Mouse (Mus musculus) CH12.LX (cell line): ENCODE data around the gene Emilin3. TPM values are rescaled to one million over a fixed set of nuclear protein-coding genes. Genes with fewer than 3 reads are reported as not detected.
A peak's percentile ranks its signal among the peaks of the same experiment; 100 is the strongest.

Source experiments
- DNase-seq: peaks from one replicate; pipeline ENCODE4 v3.0.0-alpha.2; 2013; ENCODE audit errors: extremely low read depth
- H3K27ac ChIP-seq: 2 replicates; pipeline ENCODE4 v1.5.1; 2012; ENCODE audit warnings: low read depth, mild to moderate bottlenecking, control low read depth, moderate library complexity; ENCODE audit not compliant: insufficient read depth
- H3K27me3 ChIP-seq: replicated peaks from 2 replicates; pipeline ENCODE3; 2012; ENCODE audit warnings: inconsistent platforms
- H3K36me3 ChIP-seq, 2 experiments: replicated peaks in 1 of 2; 2 replicates each; pipeline versions ENCODE3 to v1.6.1; 2012; ENCODE audit warnings: inconsistent platforms in 1 of 2, low read length in 1 of 2, mild to moderate bottlenecking in 1 of 2, mixed read lengths in 1 of 2, moderate library complexity in 1 of 2; ENCODE audit not compliant: control insufficient read depth in 1 of 2, insufficient read depth in 1 of 2
- H3K4me1 ChIP-seq, 2 experiments: 2 replicates each; pipeline ENCODE4 v1.6.1; 2012; ENCODE audit warnings: inconsistent platforms in 1 of 2, moderate library complexity in 1 of 2; ENCODE audit not compliant: insufficient read depth in 2 of 2, control insufficient read depth in 1 of 2
- H3K4me2 ChIP-seq: 2 replicates; pipeline ENCODE4 v1.6.1; 2012; ENCODE audit warnings: low read depth, mild to moderate bottlenecking, control low read depth; ENCODE audit not compliant: poor library complexity, insufficient read depth, severe bottlenecking
- H3K4me3 ChIP-seq, 3 experiments: fragments of 150-350 bp in 1 of 3; sonication (generic) in 1 of 3; replicated peaks in 1 of 3; 2 replicates each; pipeline versions ENCODE3 to v1.5.1; 2011 to 2012; ENCODE audit warnings: low read depth in 2 of 3, low read length in 2 of 3, mild to moderate bottlenecking in 2 of 3, moderate library complexity in 2 of 3, control low read depth in 1 of 3, improper control_type of control experiment in 1 of 3, inconsistent platforms in 1 of 3, mixed read lengths in 1 of 3; ENCODE audit not compliant: poor library complexity in 1 of 3
- H3K79me2 ChIP-seq: replicated peaks from 2 replicates; pipeline ENCODE4 v1.6.1; 2012; ENCODE audit warnings: mild to moderate bottlenecking, moderate library complexity; ENCODE audit not compliant: control insufficient read depth, poor library complexity, insufficient read depth, severe bottlenecking; ENCODE audit errors: extremely low read depth
- H3K9ac ChIP-seq: 2 replicates; pipeline ENCODE4 v1.6.1; 2012; ENCODE audit warnings: low read depth, mild to moderate bottlenecking, control low read depth, moderate library complexity; ENCODE audit not compliant: insufficient read depth
- H3K9me3 ChIP-seq: replicated peaks from 2 replicates; pipeline ENCODE3; 2012; ENCODE audit warnings: low read length, inconsistent platforms, mixed read lengths
- CHD1 ChIP-seq: IDR thresholded peaks from 2 replicates; pipeline ENCODE4 v1.6.1; 2012; ENCODE audit warnings: low read depth, low read length, improper control_type of control experiment, inconsistent platforms
- CTCF ChIP-seq, 2 experiments: IDR thresholded peaks in 1 of 2; conservative IDR thresholded peaks in 1 of 2; 2 replicates each; pipeline ENCODE4 v1.5.1; 2011 to 2012; ENCODE audit warnings: low read depth in 2 of 2, low read length in 2 of 2, improper control_type of control experiment in 1 of 2, inconsistent platforms in 1 of 2, mild to moderate bottlenecking in 1 of 2, moderate library complexity in 1 of 2
- ELF1 ChIP-seq: IDR thresholded peaks from 2 replicates; pipeline ENCODE4 v1.6.1; 2014; ENCODE audit warnings: low read depth, mild to moderate bottlenecking, inconsistent platforms, low read length, improper control_type of control experiment
- ETS1 ChIP-seq: conservative IDR thresholded peaks from 2 replicates; pipeline ENCODE4 v1.6.1; 2012; ENCODE audit warnings: low read depth, mild to moderate bottlenecking, inconsistent platforms, low read length, improper control_type of control experiment, moderate library complexity
- GABPA ChIP-seq: IDR thresholded peaks from 2 replicates; pipeline ENCODE4 v1.6.1; 2012; ENCODE audit warnings: low read depth, low read length, improper control_type of control experiment, inconsistent platforms; ENCODE audit not compliant: insufficient replicate concordance
- JUN ChIP-seq: IDR thresholded peaks from 2 replicates; pipeline ENCODE4 v1.6.1; 2011; ENCODE audit warnings: low read depth, mild to moderate bottlenecking, low read length, improper control_type of control experiment, moderate library complexity; ENCODE audit not compliant: insufficient read depth
- KAT2A ChIP-seq: IDR thresholded peaks from 2 replicates; pipeline ENCODE4 v1.6.1; 2012; ENCODE audit warnings: low read length, improper control_type of control experiment, inconsistent platforms; ENCODE audit not compliant: insufficient replicate concordance
- MAFK ChIP-seq: IDR thresholded peaks from 2 replicates; pipeline ENCODE4 v1.6.1; 2011; ENCODE audit warnings: low read length, improper control_type of control experiment; ENCODE audit not compliant: insufficient replicate concordance
- MEF2A ChIP-seq: IDR thresholded peaks from 2 replicates; pipeline ENCODE4 v1.6.1; 2014; ENCODE audit warnings: low read depth, mild to moderate bottlenecking, inconsistent platforms, low read length, improper control_type of control experiment, borderline replicate concordance
- MYC ChIP-seq: IDR thresholded peaks from 2 replicates; pipeline ENCODE4 v1.6.1; 2011; ENCODE audit warnings: low read depth, mild to moderate bottlenecking, improper control_type of control experiment, low read length
- NRF1 ChIP-seq: IDR thresholded peaks from 2 replicates; pipeline ENCODE4 v1.6.1; 2014; ENCODE audit warnings: low read depth, mild to moderate bottlenecking, inconsistent platforms, low read length, improper control_type of control experiment, moderate library complexity
- PAX5 ChIP-seq: IDR thresholded peaks from 2 replicates; pipeline ENCODE4 v1.6.1; 2012; ENCODE audit warnings: low read length, inconsistent platforms, mixed read lengths
- RAD21 ChIP-seq: IDR thresholded peaks from 2 replicates; pipeline ENCODE4 v1.6.1; 2011; ENCODE audit warnings: low read depth, mild to moderate bottlenecking, low read length, improper control_type of control experiment, moderate library complexity
- RCOR1 ChIP-seq: conservative IDR thresholded peaks from 2 replicates; pipeline ENCODE4 v1.6.1; 2012; ENCODE audit warnings: low read depth, mild to moderate bottlenecking, inconsistent platforms, low read length, improper control_type of control experiment
- UBTF ChIP-seq: IDR thresholded peaks from 2 replicates; pipeline ENCODE4 v1.6.1; 2012; ENCODE audit warnings: low read depth, mild to moderate bottlenecking, inconsistent platforms, low read length, improper control_type of control experiment, moderate library complexity
- USF1 ChIP-seq: IDR thresholded peaks from 2 replicates; pipeline ENCODE4 v1.6.1; 2014; ENCODE audit warnings: low read depth, mild to moderate bottlenecking, inconsistent platforms, low read length, improper control_type of control experiment
- ZKSCAN1 ChIP-seq: IDR thresholded peaks from 2 replicates; pipeline ENCODE4 v1.6.1; 2012; ENCODE audit warnings: low read depth, inconsistent platforms, low read length, improper control_type of control experiment, borderline replicate concordance
- dilution Hi-C: fragments of 300-500 bp; cut with MboI; formaldehyde crosslinking; loops from 2 replicates; pipeline ENCODE4 v1.14.3; 2020; ENCODE audit warnings: low sequenced_read_pairs; ENCODE audit not compliant: extremely low pct_unique_long_range_greater_than_20kb, extremely low pct_ligation_motif_present
- in situ Hi-C: fragments of 300-500 bp; cut with MboI; formaldehyde crosslinking; loops from 3 replicates; pipeline ENCODE4 v1.14.3; 2019; ENCODE audit warnings: low sequenced_read_pairs, low pct_ligation_motif_present, low pct_unique_long_range_greater_than_20kb, mixed read lengths
- polyA plus RNA-seq: library from polyadenylated mRNA; unstranded; fragments of >175 nt; gene quantifications from 2 replicates; pipeline ENCODE4 v1.2.1, GENCODE M21; 2012; ENCODE audit warnings: low read depth; ENCODE audit not compliant: insufficient read length
- total RNA-seq, 2 experiments: library from RNA; depleted of rRNA; stranded (reverse); fragments of 300-350 nt in 1 of 2; fragments of >200 nt in 1 of 2; gene quantifications; 2 replicates each; pipeline ENCODE4 v1.2.3; 2012 to 2014

Gene Emilin3
- total and polyA plus RNA-seq, 3 experiments: not detected

DNA sequence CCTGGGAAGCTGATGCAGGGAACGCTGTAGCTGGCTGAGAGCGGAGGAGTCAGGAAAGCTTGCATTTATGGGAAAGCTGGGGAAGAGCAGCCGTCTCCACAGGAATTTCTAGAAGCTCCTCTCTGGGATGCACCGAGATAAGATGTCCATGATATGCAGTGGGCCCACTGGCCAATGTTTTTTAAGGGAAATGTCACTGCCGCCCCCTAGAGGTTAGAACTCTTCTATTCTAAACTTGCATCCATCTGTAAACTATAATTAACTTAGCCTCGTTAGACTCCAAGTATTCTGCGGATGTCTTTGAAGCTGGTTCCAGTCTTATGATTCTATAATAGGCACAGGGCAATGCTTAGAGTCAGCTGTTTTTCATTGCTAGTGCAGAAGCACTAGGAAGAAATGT lies 43.2 kb upstream of the Emilin3 start:
- Histone ChIP-seq H3K4me3 (no peak overlapping the region), H3K27ac (no peak overlapping the region), H3K9me3 (no peaks in the 10 kb centered on the region), H3K27me3 (no peaks in the 10 kb centered on the region), H3K4me2 (no peak overlapping the region), H3K9ac (no peak overlapping the region), H3K4me1 (peaks cover 0 to 19% of the 10 kb centered on the region in 2 experiments; a peak in 1 of 4 replicates), H3K36me3 (peaks cover 44 to 83% of the 10 kb centered on the region in 2 experiments), H3K79me2 (no peaks in the 10 kb centered on the region)
- dilution Hi-C loops (no loop called here), in situ Hi-C loops (no loop called here)
- TF ChIP-seq MAFK (no peak), CTCF (conservative IDR thresholded peaks at IDR 0.05 in 1 of 2, IDR thresholded peaks at IDR 0.05 in 1 of 2; ENCODE audit: low read depth in 2 of 2, low read length in 2 of 2) (peak; percentile 14 to 46; a peak in 2 of 4 replicates), KAT2A (no peak), NRF1 (no peak), PAX5 (no peak), RAD21 (no peak; the same call in none of the 2 replicates), MEF2A (no peak)
- no peak for DNase-seq

DNA sequence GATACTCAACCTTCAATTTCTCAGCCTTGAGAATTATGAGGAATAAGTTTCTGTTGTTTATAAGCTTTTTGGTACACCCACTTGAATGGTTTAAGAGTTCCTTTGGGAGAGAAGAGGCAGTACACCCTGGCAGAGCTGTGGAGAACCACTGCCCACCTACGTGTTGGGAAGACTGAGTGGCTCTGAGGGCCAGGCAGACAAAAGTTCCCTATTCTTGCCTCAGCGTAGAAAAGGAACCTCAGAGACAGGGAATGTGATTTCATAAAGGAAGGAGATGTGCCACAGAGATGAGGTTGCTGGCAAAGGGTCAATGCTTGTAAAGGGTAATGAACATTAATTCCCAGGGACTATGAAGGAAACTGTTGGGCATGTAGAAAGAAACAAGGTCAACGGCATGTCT lies 42.4 kb upstream of the Emilin3 start:
- no peak overlapping the region for H3K27ac ChIP-seq
- peaks cover 0 to 19% of the 10 kb centered on the region in 2 experiments; a peak in 1 of 4 replicates for H3K4me1 ChIP-seq
- no peak for DNase-seq
- peaks cover 48 to 83% of the 10 kb centered on the region in 2 experiments for H3K36me3 ChIP-seq
- TF ChIP-seq RAD21: no peak
- TF ChIP-seq GABPA: no peak
- no peak for TF ChIP-seq ZKSCAN1
- no peak for TF ChIP-seq CHD1
- no peak for TF ChIP-seq JUN
- TF ChIP-seq UBTF: no peak
- no peak for TF ChIP-seq RCOR1
- no peak for TF ChIP-seq KAT2A
- TF ChIP-seq PAX5: no peak
- TF ChIP-seq ELF1: no peak
- TF ChIP-seq MYC: no peak
- no peak for TF ChIP-seq MAFK
- TF ChIP-seq USF1: no peak
- no peak for TF ChIP-seq ETS1
- H3K4me3 ChIP-seq: no peak overlapping the region
- H3K27me3 ChIP-seq: no peaks in the 10 kb centered on the region
- no peak overlapping the region for H3K4me2 ChIP-seq
- in situ Hi-C loops: no loop called here
- no peak overlapping the region for H3K9ac ChIP-seq
- no peaks in the 10 kb centered on the region for H3K9me3 ChIP-seq
- H3K79me2 ChIP-seq: no peaks in the 10 kb centered on the region
- dilution Hi-C loops: no loop called here
